Mouse (Mus musculus) thymus, postnatal 0 days (tissue): ENCODE results near the gene Ptprg. TPM values are rescaled to one million over a fixed set of nuclear protein-coding genes. Genes with fewer than 3 reads are reported as not detected.

Experiments
- DNase-seq: peaks from one replicate; pipeline ENCODE4 v3.0.0-alpha.2; 2015; ENCODE audit warnings: low spot score
- polyA plus RNA-seq: library from polyadenylated mRNA; unstranded; fragments of >200 nt; fragmentation: Nextera tagmentation; extraction: Ambion mirVana; gene quantifications from 2 replicates; pipeline ENCODE4 v1.2.1, GENCODE M21; 2015

Ptprg gene
- polyA plus RNA-seq, 1 experiment from 2014 or later = 5.3 TPM

- no peak for DNase-seq
Measured at GRCm38 (mm10) chr14:11617362-11617761, 64.0 kb downstream of the Ptprg start.

GRCm38 (mm10) chr14:11618140-11618705 is 64.9 kb downstream of the Ptprg start:
- DNase-seq = no peak

GRCm38 (mm10) chr14:11619606-11620005 is 66.3 kb downstream of the Ptprg start:
- DNase-seq = no peak

- no peak for DNase-seq
Measured at GRCm38 (mm10) chr14:11620314-11620713, 67.0 kb downstream of the Ptprg start.

- no peak for DNase-seq
Measured at GRCm38 (mm10) chr14:11620962-11621568, 67.7 kb downstream of the Ptprg start.

- no peak for DNase-seq
Measured at GRCm38 (mm10) chr14:11623576-11623975, 70.2 kb downstream of the Ptprg start.

GRCm38 (mm10) chr14:11630736-11631135 is 77.4 kb downstream of the Ptprg start:
- DNase-seq = no peak

- DNase-seq = no peak
Measured at GRCm38 (mm10) chr14:11631505-11631904, 78.2 kb downstream of the Ptprg start.

- DNase-seq = no peak
Measured at GRCm38 (mm10) chr14:11637673-11638072, 84.3 kb downstream of the Ptprg start.

- DNase-seq = no peak
Measured at GRCm38 (mm10) chr14:11639366-11639765, 86.0 kb downstream of the Ptprg start.

- no peak for DNase-seq
Measured at GRCm38 (mm10) chr14:11640372-11640771, 87.0 kb downstream of the Ptprg start.

GRCm38 (mm10) chr14:11640996-11641395 is 87.7 kb downstream of the Ptprg start:
- no peak for DNase-seq

GRCm38 (mm10) chr14:11642977-11643376 is 89.6 kb downstream of the Ptprg start:
- no peak for DNase-seq

GRCm38 (mm10) chr14:11657374-11657773 is 104.0 kb downstream of the Ptprg start:
- no peak for DNase-seq

GRCm38 (mm10) chr14:11663661-11664215 is 110.4 kb downstream of the Ptprg start:
- no peak for DNase-seq

GRCm38 (mm10) chr14:11664302-11664701 is 111.0 kb downstream of the Ptprg start:
- no peak for DNase-seq

- no peak for DNase-seq
Measured at GRCm38 (mm10) chr14:11665046-11665445, 111.7 kb downstream of the Ptprg start.

GRCm38 (mm10) chr14:11667762-11668161 is 114.4 kb downstream of the Ptprg start:
- DNase-seq = no peak

- DNase-seq = no peak
Measured at GRCm38 (mm10) chr14:11670847-11671246, 117.5 kb downstream of the Ptprg start.

- no peak for DNase-seq
Measured at GRCm38 (mm10) chr14:11672981-11673547, 119.7 kb downstream of the Ptprg start.

- DNase-seq = no peak
Measured at GRCm38 (mm10) chr14:11678201-11678600, 124.9 kb downstream of the Ptprg start.

- DNase-seq = no peak
Measured at GRCm38 (mm10) chr14:11679741-11680140, 126.4 kb downstream of the Ptprg start.

- no peak for DNase-seq
Measured at GRCm38 (mm10) chr14:11680621-11681020, 127.3 kb downstream of the Ptprg start.
